Comparison of ENCODE assay signal across 23 mouse cellular contexts in genomic region chr15:92555012-92555574, GRCm38 (mm10).
DNase-seq lines count a peak whose midpoint lies in the region; ATAC-seq and TF ChIP-seq lines count a peak whose summit lies in the region.
"Had no signal": no experiment of that assay in that cellular context is flagged by ENCODE, and none has a peak within 500 bp of the region (broad histone marks: within the 10 kb centered on the region; RNA-seq: fewer than 3 reads in every experiment).

No protein-coding gene starts in this region.

- H3K27me3 ChIP-seq in kidney, postnatal 0 days (ENCODE audit: insufficient read depth, low read length) = no peaks in the 10 kb centered on the region
- no peaks in the 10 kb centered on the region for H3K27me3 ChIP-seq in kidney, embryonic 14.5 days (ENCODE audit: control insufficient read depth, insufficient read depth, low read length)
- no peaks in the 10 kb centered on the region for H3K27me3 ChIP-seq in midbrain, embryonic 14.5 days (ENCODE audit: control insufficient read depth, insufficient read depth, low read length)
- no peaks in the 10 kb centered on the region for H3K27me3 ChIP-seq in midbrain, embryonic 15.5 days (replicated peaks)
- H3K27me3 ChIP-seq in stomach, postnatal 0 days (ENCODE audit: control insufficient read depth, insufficient read depth, low read length) = no peaks in the 10 kb centered on the region
- peaks cover 7% of the 10 kb centered on the region; the same call in 1 of the 2 replicates for H3K27me3 ChIP-seq in limb, embryonic 10.5 days (ENCODE audit: low read depth, poor library complexity, severe bottlenecking)
- H3K27me3 ChIP-seq: embryonic facial prominence, embryonic 12.5 days; heart, embryonic 12.5 days; liver, embryonic 13.5 days; midbrain, embryonic 12.5 days; neural tube, embryonic 13.5 days; Patski had no signal

- no peak for TF ChIP-seq POLR2A in cortical plate, adult 2 months (IDR thresholded peaks at IDR 0.05; ENCODE audit: extremely low read depth, insufficient read depth, low read length)

- no peak overlapping the region for H3K9ac ChIP-seq in kidney, postnatal 0 days (ENCODE audit: low read depth, low read length)
- H3K9ac ChIP-seq in kidney, embryonic 14.5 days (ENCODE audit: low read depth, low read length) = no peak overlapping the region
- no peak overlapping the region for H3K9ac ChIP-seq in midbrain, embryonic 14.5 days (replicated peaks; ENCODE audit: low read length)
- no peak overlapping the region for H3K9ac ChIP-seq in midbrain, embryonic 15.5 days
- H3K9ac ChIP-seq in stomach, postnatal 0 days (ENCODE audit: low read length) = no peak overlapping the region
- H3K9ac ChIP-seq: embryonic facial prominence, embryonic 12.5 days; heart, embryonic 12.5 days; hindbrain, embryonic 14.5 days; liver, embryonic 13.5 days; midbrain, embryonic 12.5 days; neural tube, embryonic 13.5 days had no signal

- no peak for TF ChIP-seq EP300 in stomach, postnatal 0 days (optimal IDR thresholded peaks at IDR 0.05)

- no peak for DNase-seq in kidney, postnatal 0 days (ENCODE audit: low spot score)
- peak; percentile 9 for DNase-seq in midbrain, embryonic 14.5 days
- no peak for DNase-seq in stomach, postnatal 0 days (ENCODE audit: low spot score)
- no peak for DNase-seq in gastrocnemius, adult 18-20 months (ENCODE audit: low spot score)
- no peak for DNase-seq in limb, embryonic 10.5 days (ENCODE audit: low spot score)
- DNase-seq: adrenal gland, postnatal 14 days; cerebellum, adult 11-12 months; cerebellum, postnatal 14 days; gastrocnemius, adult 2 months; kidney, postnatal 10 days; liver, embryonic 13.5 days had no signal

- 71% methylated on average over 7 of the region's 7 CpGs for WGBS in kidney, postnatal 0 days
- WGBS in kidney, embryonic 14.5 days = 79% methylated on average over 7 of the region's 7 CpGs
- 78% methylated on average over 7 of the region's 7 CpGs for WGBS in midbrain, embryonic 14.5 days
- 70% methylated on average over 7 of the region's 7 CpGs for WGBS in midbrain, embryonic 15.5 days
- 65% methylated on average over 7 of the region's 7 CpGs for WGBS in stomach, postnatal 0 days
- 75% methylated on average over 7 of the region's 7 CpGs for WGBS in limb, embryonic 10.5 days

- H3K9me3 ChIP-seq in kidney, postnatal 0 days (replicated peaks; ENCODE audit: low read length) = no peaks in the 10 kb centered on the region
- no peaks in the 10 kb centered on the region for H3K9me3 ChIP-seq in kidney, embryonic 14.5 days (ENCODE audit: control insufficient read depth, low read length)
- no peaks in the 10 kb centered on the region for H3K9me3 ChIP-seq in midbrain, embryonic 14.5 days (ENCODE audit: control insufficient read depth, low read length)
- no peaks in the 10 kb centered on the region for H3K9me3 ChIP-seq in midbrain, embryonic 15.5 days
- H3K9me3 ChIP-seq in stomach, postnatal 0 days (ENCODE audit: control insufficient read depth, low read length) = no peaks in the 10 kb centered on the region
- no peaks in the 10 kb centered on the region for H3K9me3 ChIP-seq in limb, embryonic 10.5 days (replicated peaks)
- H3K9me3 ChIP-seq: embryonic facial prominence, embryonic 12.5 days; heart, embryonic 12.5 days; liver, embryonic 13.5 days; midbrain, embryonic 12.5 days; neural tube, embryonic 13.5 days had no signal

- no peaks in the 10 kb centered on the region for H3K36me3 ChIP-seq in kidney, postnatal 0 days (ENCODE audit: insufficient read depth, low read length)
- H3K36me3 ChIP-seq in kidney, embryonic 14.5 days (ENCODE audit: control insufficient read depth, insufficient read depth, low read length) = no peaks in the 10 kb centered on the region
- no peaks in the 10 kb centered on the region for H3K36me3 ChIP-seq in midbrain, embryonic 14.5 days (ENCODE audit: control insufficient read depth, insufficient read depth, low read length)
- H3K36me3 ChIP-seq in midbrain, embryonic 15.5 days (replicated peaks) = no peaks in the 10 kb centered on the region
- H3K36me3 ChIP-seq in stomach, postnatal 0 days (ENCODE audit: control insufficient read depth, insufficient read depth, low read length) = no peaks in the 10 kb centered on the region
- no peaks in the 10 kb centered on the region for H3K36me3 ChIP-seq in limb, embryonic 10.5 days
- H3K36me3 ChIP-seq: embryonic facial prominence, embryonic 12.5 days; heart, embryonic 12.5 days; liver, embryonic 13.5 days; midbrain, embryonic 12.5 days; neural tube, embryonic 13.5 days had no signal

- peak; percentile 49; the same call in 1 of the 2 replicates for TF ChIP-seq CTCF in kidney, postnatal 0 days (IDR thresholded peaks at IDR 0.05; ENCODE audit: low read depth)
- peak; percentile 32 for TF ChIP-seq CTCF in cortical plate, adult 2 months (IDR thresholded peaks at IDR 0.05; ENCODE audit: extremely low read depth, insufficient read depth, low read length)
- TF ChIP-seq CTCF in stomach, postnatal 0 days (IDR thresholded peaks at IDR 0.05; ENCODE audit: low read depth) = peak; percentile 44

- no peak for ATAC-seq in kidney, postnatal 0 days (replicated peaks; ENCODE audit: low FRiP score, low read depth)
- ATAC-seq in kidney, embryonic 14.5 days (ENCODE audit: low FRiP score, low TSS enrichment) = no peak
- ATAC-seq in midbrain, embryonic 14.5 days (ENCODE audit: low FRiP score, low TSS enrichment) = no peak
- ATAC-seq in midbrain, embryonic 15.5 days (replicated peaks) = no peak
- no peak for ATAC-seq in stomach, postnatal 0 days (ENCODE audit: low FRiP score, low TSS enrichment)
- ATAC-seq: forebrain, embryonic 16.5 days; intestine, embryonic 16.5 days; Patski had no signal

- H3K4me2 ChIP-seq in kidney, postnatal 0 days (ENCODE audit: low read length) = no peak overlapping the region
- no peak overlapping the region for H3K4me2 ChIP-seq in kidney, embryonic 14.5 days (replicated peaks; ENCODE audit: low read depth, low read length)
- H3K4me2 ChIP-seq in midbrain, embryonic 14.5 days (ENCODE audit: low read length) = no peak overlapping the region
- no peak overlapping the region for H3K4me2 ChIP-seq in midbrain, embryonic 15.5 days
- H3K4me2 ChIP-seq in stomach, postnatal 0 days (replicated peaks; ENCODE audit: low read depth) = no peak overlapping the region
- H3K4me2 ChIP-seq: embryonic facial prominence, embryonic 12.5 days; heart, embryonic 12.5 days; hindbrain, embryonic 14.5 days; liver, embryonic 13.5 days; midbrain, embryonic 12.5 days; neural tube, embryonic 13.5 days had no signal

- no peaks in the 10 kb centered on the region for H3K4me1 ChIP-seq in kidney, postnatal 0 days (replicated peaks; ENCODE audit: insufficient read depth, low read length)
- no peaks in the 10 kb centered on the region for H3K4me1 ChIP-seq in kidney, embryonic 14.5 days (ENCODE audit: control insufficient read depth, insufficient read depth, low read length)
- H3K4me1 ChIP-seq in midbrain, embryonic 14.5 days (ENCODE audit: control insufficient read depth, insufficient read depth, low read length) = no peaks in the 10 kb centered on the region
- no peaks in the 10 kb centered on the region for H3K4me1 ChIP-seq in midbrain, embryonic 15.5 days
- no peaks in the 10 kb centered on the region; the same call in 1 of the 2 replicates for H3K4me1 ChIP-seq in cortical plate, adult 2 months (ENCODE audit: control insufficient read depth, insufficient read depth, low read length)
- H3K4me1 ChIP-seq in stomach, postnatal 0 days (replicated peaks; ENCODE audit: control insufficient read depth, insufficient read depth) = no peaks in the 10 kb centered on the region
- H3K4me1 ChIP-seq in limb, embryonic 10.5 days = no peaks in the 10 kb centered on the region
- H3K4me1 ChIP-seq: embryonic facial prominence, embryonic 12.5 days; heart, embryonic 12.5 days; liver, embryonic 13.5 days; midbrain, embryonic 12.5 days; neural tube, embryonic 13.5 days had no signal

- H3K4me3 ChIP-seq in kidney, postnatal 0 days (replicated peaks; ENCODE audit: low read depth, low read length) = no peak overlapping the region
- no peak overlapping the region for H3K4me3 ChIP-seq in kidney, embryonic 14.5 days (ENCODE audit: low read length)
- no peak overlapping the region for H3K4me3 ChIP-seq in midbrain, embryonic 14.5 days (replicated peaks; ENCODE audit: low read depth, low read length)
- no peak overlapping the region for H3K4me3 ChIP-seq in midbrain, embryonic 15.5 days
- H3K4me3 ChIP-seq in cortical plate, adult 2 months (ENCODE audit: insufficient read depth, low read length) = no peak overlapping the region
- no peak overlapping the region for H3K4me3 ChIP-seq in stomach, postnatal 0 days (ENCODE audit: low read depth, low read length)
- H3K4me3 ChIP-seq in limb, embryonic 10.5 days = no peak overlapping the region
- H3K4me3 ChIP-seq: embryonic facial prominence, embryonic 12.5 days; gastrocnemius, adult 2 months; heart, embryonic 12.5 days; liver, embryonic 13.5 days; midbrain, embryonic 12.5 days; neural tube, embryonic 13.5 days had no signal

- no peak overlapping the region for H3K27ac ChIP-seq in kidney, postnatal 0 days
- H3K27ac ChIP-seq in kidney, embryonic 14.5 days (ENCODE audit: low read depth, low read length) = no peak overlapping the region
- H3K27ac ChIP-seq in midbrain, embryonic 14.5 days (replicated peaks; ENCODE audit: low read depth, low read length) = no peak overlapping the region
- no peak overlapping the region for H3K27ac ChIP-seq in midbrain, embryonic 15.5 days
- no peak overlapping the region for H3K27ac ChIP-seq in cortical plate, adult 2 months (ENCODE audit: insufficient read depth, low read length)
- no peak overlapping the region for H3K27ac ChIP-seq in stomach, postnatal 0 days (replicated peaks)
- no peak overlapping the region for H3K27ac ChIP-seq in limb, embryonic 10.5 days
- H3K27ac ChIP-seq: embryonic facial prominence, embryonic 12.5 days; gastrocnemius, adult 2 months; hindbrain, embryonic 14.5 days; liver, embryonic 13.5 days; macrophage; midbrain, embryonic 12.5 days; neural tube, embryonic 13.5 days had no signal
